Mouse (Mus musculus): ENCODE results near the gene Axin2. TPM values are rescaled to one million over a fixed set of nuclear protein-coding genes. Genes with fewer than 3 reads are reported as not detected.

Gene Axin2
- polyA plus RNA-seq, 1 experiment from 2014 or later, result 9.2 TPM

DNA sequence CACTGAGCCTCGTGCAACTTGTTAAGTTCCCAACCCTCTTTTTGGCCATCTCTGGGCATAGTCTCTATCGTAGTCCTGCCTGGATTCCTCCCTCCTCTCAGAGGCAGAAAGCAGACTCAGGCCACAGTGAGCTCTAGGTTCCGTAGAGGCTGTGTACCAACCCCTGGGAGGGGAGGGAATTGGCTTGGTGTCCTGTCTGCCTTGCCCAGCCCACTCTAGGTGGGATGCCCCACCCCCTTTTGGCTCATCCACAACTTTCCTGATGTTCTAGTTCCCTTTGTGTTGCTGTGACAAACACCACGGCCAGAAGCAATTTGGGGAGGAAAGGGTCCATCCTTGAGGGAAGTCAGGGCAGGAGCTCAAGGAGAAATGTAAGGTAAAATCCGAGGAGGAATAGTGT is 39.0 kb downstream of the Axin2 start:
- H3K36me3 ChIP-seq, result no peaks in the 10 kb centered on the region
- no peak overlapping the region for H3K9ac ChIP-seq
- WGBS, result 42% methylated on average over 5 of the region's 5 CpGs
- H3K9me3 ChIP-seq, result no peaks in the 10 kb centered on the region
- H3K4me3 ChIP-seq, result no peak overlapping the region
- no peak for ATAC-seq (ENCODE audit: low FRiP score, low read depth)
- H3K4me2 ChIP-seq, result no peak overlapping the region
- peak overlapping the region; percentile 57; the same call in 1 of the 2 replicates for H3K27ac ChIP-seq (replicated peaks)
- H3K27me3 ChIP-seq, result no peaks in the 10 kb centered on the region
- peaks cover 11% of the 10 kb centered on the region for H3K4me1 ChIP-seq (replicated peaks)

DNA sequence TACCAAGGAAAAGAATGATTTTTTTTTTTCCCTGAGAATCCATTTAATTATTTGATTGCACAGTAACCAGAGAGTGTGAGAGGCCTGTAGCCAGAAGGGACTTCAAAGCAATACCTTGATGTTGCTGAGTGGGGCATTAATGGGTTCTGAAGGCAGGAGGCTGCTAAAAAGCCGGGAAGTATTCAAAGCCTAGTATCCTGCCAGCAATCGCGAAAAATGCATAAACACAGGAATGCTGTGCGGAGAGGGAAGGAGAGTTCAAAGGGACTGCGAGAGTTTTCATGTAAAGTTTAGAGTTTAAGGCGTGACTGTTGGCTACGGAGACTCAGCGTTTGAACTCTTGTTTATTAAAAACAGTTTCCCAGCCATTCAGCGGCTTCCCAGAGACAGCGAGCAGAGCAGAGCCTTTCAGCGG is 41.5 kb downstream of the Axin2 start:
- Histone ChIP-seq H3K9ac (no peak overlapping the region), H3K4me3 (no peak overlapping the region), H3K27ac (replicated peaks) (no peak overlapping the region), H3K27me3 (no peaks in the 10 kb centered on the region), H3K4me1 (replicated peaks) (peaks cover 11% of the 10 kb centered on the region), H3K36me3 (no peaks in the 10 kb centered on the region), H3K9me3 (no peaks in the 10 kb centered on the region), H3K4me2 (peak overlapping the region; percentile 35)
- WGBS, result 5% methylated on average over 11 of the region's 11 CpGs
- no peak for ATAC-seq (ENCODE audit: low FRiP score, low read depth)

DNA sequence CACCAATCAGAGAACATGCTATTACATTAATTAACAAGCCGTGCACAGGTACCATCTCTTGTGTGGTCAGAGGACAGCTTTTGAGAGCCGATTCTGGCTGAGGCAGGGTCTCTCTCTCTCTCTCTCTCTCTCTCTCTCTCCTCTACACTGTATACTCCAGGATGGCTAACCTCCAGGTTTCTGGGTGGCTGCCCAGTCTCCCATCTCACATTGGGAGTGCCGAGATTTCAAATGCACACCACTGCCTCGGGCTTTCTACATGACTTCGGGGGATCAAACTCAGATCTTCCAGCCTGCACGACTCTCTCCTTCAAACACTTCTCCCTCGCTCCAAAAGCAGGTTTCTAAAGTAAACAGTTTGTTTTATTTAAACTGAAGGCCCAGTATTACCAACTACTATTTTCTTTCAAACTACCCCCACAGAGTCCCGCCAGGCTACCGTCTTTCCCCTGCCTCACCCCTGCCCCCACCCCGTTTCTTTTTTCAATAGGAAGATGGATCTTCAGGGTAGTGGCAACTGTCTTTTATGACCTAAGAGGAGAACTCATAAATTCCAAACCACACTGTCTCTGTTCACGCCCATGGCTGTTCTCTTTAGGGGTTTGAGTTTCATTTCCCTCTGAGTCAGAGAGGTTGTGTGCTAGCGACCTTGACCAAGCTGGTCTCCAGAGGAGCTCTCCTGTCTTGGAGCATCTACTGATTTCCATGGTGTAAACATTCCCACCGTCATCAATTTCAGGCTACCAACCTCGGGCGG is 43.5 kb downstream of the Axin2 start:
- H3K4me2 ChIP-seq, result no peak overlapping the region
- ATAC-seq (ENCODE audit: low FRiP score, low read depth), result no peak
- 70% methylated on average over 15 of the region's 15 CpGs for WGBS

DNA sequence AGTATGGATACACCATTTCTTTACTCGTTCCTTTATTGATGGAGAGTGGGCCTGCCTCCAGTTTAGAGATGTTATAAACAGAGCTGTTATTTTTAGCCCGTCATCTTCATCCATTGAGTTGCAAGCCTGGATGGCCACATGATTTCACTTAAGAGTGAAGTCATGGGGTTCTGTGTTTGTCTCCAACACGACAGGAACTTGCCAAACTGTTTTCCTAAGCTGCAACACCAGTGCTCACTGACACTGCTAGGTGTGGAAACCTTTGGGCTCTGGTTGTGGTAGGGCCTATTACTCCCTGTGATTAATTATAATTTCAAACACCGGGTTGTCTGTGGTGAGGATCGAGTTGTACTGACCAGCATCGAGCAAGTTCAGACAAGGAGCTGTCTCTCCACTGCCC is 45.6 kb downstream of the Axin2 start:
- ATAC-seq (ENCODE audit: low FRiP score, low read depth), result no peak
- Histone ChIP-seq H3K4me2 (no peak overlapping the region), H3K4me1 (replicated peaks) (peaks cover 8% of the 10 kb centered on the region), H3K27me3 (no peaks in the 10 kb centered on the region), H3K9me3 (no peaks in the 10 kb centered on the region), H3K4me3 (no peak overlapping the region), H3K9ac (no peak overlapping the region), H3K36me3 (no peaks in the 10 kb centered on the region), H3K27ac (replicated peaks) (no peak overlapping the region)
- WGBS, result 76% methylated on average over 6 of the region's 6 CpGs

More for the DNA sequence above, 43.5 kb downstream of the Axin2 start:
- Histone ChIP-seq H3K27ac (replicated peaks) (no peak overlapping the region), H3K36me3 (no peaks in the 10 kb centered on the region), H3K4me3 (no peak overlapping the region), H3K9me3 (no peaks in the 10 kb centered on the region), H3K27me3 (no peaks in the 10 kb centered on the region), H3K4me1 (replicated peaks) (peaks cover 8% of the 10 kb centered on the region), H3K9ac (no peak overlapping the region)

DNA sequence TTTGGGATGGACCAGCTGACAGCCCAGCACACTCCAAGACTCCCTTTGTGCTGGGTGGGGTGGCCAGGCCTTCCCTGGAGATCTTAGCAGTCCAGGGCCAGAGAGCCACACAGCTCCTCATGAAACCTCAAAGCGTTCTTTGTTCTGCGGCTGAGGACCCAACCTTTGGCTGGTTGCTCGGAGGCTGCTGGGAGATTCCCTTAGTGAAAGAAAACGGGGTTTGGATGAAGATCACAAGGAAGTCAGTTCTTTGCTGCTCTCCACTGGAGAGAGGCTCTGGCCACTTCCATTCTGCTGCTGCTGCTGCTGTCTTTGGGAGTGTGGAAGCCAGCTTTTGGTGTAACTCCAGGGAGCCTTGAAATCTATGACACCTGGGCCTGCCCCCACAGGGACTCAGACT is 53.3 kb downstream of the Axin2 start:
- H3K36me3 ChIP-seq, result no peaks in the 10 kb centered on the region
- peaks cover 10% of the 10 kb centered on the region for H3K4me1 ChIP-seq (replicated peaks)
- H3K4me2 ChIP-seq, result no peak overlapping the region
- H3K27me3 ChIP-seq, result no peaks in the 10 kb centered on the region
- H3K4me3 ChIP-seq, result no peak overlapping the region
- 50% methylated on average over 4 of the region's 4 CpGs for WGBS
- peak; percentile 59; the same call in 1 of the 2 replicates for ATAC-seq (ENCODE audit: low FRiP score, low read depth)
- H3K9ac ChIP-seq, result no peak overlapping the region
- H3K9me3 ChIP-seq, result no peaks in the 10 kb centered on the region
- H3K27ac ChIP-seq (replicated peaks), result peak overlapping the region; percentile 9; the same call in 1 of the 2 replicates

DNA sequence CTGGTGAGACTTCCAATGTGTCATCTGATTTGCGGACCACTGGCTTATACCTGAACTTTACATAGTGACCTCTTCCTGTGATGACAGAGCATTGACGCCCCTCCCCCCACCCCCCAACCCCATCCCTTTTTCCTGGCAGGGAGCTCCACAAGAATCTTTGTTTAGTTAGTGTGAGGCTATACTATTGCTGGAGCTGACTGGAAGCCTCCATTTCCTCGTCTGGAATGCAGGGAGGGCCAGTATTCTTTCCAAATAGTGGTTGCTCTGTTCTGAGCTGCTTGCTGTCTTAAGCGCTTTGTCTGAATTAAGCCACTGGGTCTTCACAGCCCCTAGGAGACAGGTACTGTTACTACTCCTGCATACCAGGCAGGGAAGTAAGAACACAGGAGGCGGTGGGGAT is 53.7 kb downstream of the Axin2 start:
- H3K36me3 ChIP-seq, result no peaks in the 10 kb centered on the region
- peak; percentile 63 for ATAC-seq (ENCODE audit: low FRiP score, low read depth)
- H3K9ac ChIP-seq, result no peak overlapping the region
- H3K27me3 ChIP-seq, result no peaks in the 10 kb centered on the region
- H3K4me3 ChIP-seq, result no peak overlapping the region
- H3K4me1 ChIP-seq (replicated peaks), result peaks cover 10% of the 10 kb centered on the region
- 55% methylated on average over 5 of the region's 5 CpGs for WGBS
- no peaks in the 10 kb centered on the region for H3K9me3 ChIP-seq
- H3K4me2 ChIP-seq, result no peak overlapping the region
- H3K27ac ChIP-seq (replicated peaks), result peak overlapping the region; percentile 50

DNA sequence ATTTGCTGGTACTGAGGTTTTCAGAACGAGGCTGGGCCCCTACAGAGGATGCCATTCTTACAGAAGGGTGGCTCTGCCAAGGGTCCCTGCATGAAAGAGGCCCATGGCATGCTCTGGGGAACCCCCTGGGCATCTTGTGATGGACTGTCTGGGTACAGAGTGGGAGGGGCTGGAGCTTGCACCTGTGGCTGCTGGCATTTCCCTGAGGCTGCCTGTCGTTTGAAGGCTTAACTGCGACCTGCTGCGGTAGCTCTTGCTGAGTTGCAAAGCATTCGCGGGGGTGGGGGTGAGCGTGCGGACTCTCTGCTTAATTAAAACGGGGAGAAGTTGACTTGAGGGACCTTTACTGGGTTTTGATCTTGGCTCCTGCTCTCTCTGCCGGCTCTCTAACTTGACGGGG is 55.4 kb downstream of the Axin2 start:
- Histone ChIP-seq H3K4me3 (no peak overlapping the region), H3K36me3 (no peaks in the 10 kb centered on the region), H3K4me2 (no peak overlapping the region), H3K27ac (replicated peaks) (no peak overlapping the region), H3K27me3 (no peaks in the 10 kb centered on the region), H3K9me3 (no peaks in the 10 kb centered on the region), H3K9ac (no peak overlapping the region), H3K4me1 (replicated peaks) (peaks cover 10% of the 10 kb centered on the region)
- 22% methylated on average over 11 of the region's 11 CpGs for WGBS
- ATAC-seq (ENCODE audit: low FRiP score, low read depth), result no peak

DNA sequence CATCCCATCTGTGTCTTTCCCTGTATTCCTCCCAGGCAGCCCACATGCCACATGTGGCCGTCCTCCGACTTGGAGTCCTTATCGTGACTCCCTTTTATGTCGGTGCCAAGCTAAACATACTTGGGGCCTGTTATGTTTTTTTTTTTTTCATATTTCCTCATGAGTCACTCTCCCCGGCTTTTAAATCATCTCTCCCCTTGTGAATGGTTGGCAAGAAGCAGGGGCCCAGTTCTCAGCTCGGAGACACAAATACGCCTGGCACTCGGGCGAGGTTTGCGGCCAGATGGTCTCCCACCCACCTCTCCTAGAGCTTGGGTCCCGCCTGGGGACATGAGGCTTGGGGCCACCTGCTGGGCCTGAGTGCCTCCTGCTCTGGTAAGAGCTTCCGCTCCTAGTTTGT is 60.4 kb downstream of the Axin2 start:
- H3K4me2 ChIP-seq, result no peak overlapping the region
- no peaks in the 10 kb centered on the region for H3K36me3 ChIP-seq
- peaks cover 11% of the 10 kb centered on the region for H3K4me1 ChIP-seq (replicated peaks)
- H3K9ac ChIP-seq, result no peak overlapping the region
- ATAC-seq (ENCODE audit: low FRiP score, low read depth), result no peak
- WGBS, result 78% methylated on average over 12 of the region's 12 CpGs
- H3K27me3 ChIP-seq, result no peaks in the 10 kb centered on the region
- H3K4me3 ChIP-seq, result no peak overlapping the region
- H3K27ac ChIP-seq (replicated peaks), result no peak overlapping the region
- H3K9me3 ChIP-seq, result no peaks in the 10 kb centered on the region

DNA sequence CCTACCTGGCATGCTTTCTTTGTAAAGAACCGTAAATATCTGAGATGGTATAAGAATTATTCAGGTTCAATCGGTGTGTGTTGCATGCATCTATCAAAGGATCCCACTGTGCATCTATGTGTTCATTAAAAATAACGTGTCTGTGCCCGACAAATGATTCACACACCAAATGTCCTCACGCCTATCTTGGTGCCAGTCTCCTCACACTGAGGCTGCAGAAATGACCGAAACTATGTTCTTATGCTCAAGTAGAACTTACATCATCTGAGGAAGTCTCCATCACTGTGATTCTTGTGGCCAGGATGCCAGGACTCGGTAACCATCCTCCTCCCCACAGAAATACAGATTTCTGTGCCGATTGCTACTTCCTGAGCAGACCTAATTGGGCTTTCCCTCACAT is 60.9 kb downstream of the Axin2 start:
- WGBS, result 90% methylated on average over 8 of the region's 8 CpGs

DNA sequence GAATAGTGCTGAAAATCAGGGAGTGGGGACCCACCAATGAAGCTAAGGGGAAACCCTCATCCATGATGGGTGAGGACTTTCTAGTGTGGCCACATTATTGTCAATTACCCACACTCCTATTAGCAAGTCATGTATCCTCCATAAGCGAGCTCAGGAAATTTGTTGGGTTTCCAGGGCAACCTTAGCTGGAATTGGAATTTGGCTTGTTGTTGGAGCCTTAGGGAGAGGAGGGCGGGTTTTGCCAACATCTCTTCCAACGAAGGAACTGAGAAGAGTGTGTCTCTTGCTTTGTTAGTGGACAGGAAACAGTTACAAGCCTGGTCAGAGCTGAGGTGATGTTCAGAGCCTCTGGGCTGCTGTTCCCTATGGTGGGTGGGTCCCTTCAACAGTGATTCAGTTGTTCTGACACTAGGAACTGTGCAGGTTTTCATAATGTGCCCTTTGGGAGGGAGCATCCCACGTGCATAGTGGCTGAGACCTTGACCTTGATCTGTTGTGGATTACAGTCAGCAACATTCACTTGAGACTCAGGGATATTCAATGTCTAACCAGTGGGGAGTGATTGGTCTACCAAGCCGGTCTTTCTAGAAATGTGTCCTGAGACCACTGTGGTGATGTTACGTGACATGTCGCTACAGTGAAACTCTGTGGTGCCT is 63.4 kb downstream of the Axin2 start:
- Histone ChIP-seq H3K36me3 (no peaks in the 10 kb centered on the region), H3K27me3 (no peaks in the 10 kb centered on the region), H3K27ac (replicated peaks) (no peak overlapping the region), H3K9me3 (no peaks in the 10 kb centered on the region), H3K9ac (no peak overlapping the region), H3K4me3 (no peak overlapping the region), H3K4me1 (replicated peaks) (peaks cover 10% of the 10 kb centered on the region), H3K4me2 (no peak overlapping the region)
- 62% methylated on average over 7 of the region's 7 CpGs for WGBS
- no peak for ATAC-seq (ENCODE audit: low FRiP score, low read depth)

More for the DNA sequence above, 60.9 kb downstream of the Axin2 start:
- H3K9ac ChIP-seq, result no peak overlapping the region
- H3K4me2 ChIP-seq, result no peak overlapping the region
- no peak overlapping the region for H3K27ac ChIP-seq (replicated peaks)
- ATAC-seq (ENCODE audit: low FRiP score, low read depth), result no peak
- peaks cover 10% of the 10 kb centered on the region for H3K4me1 ChIP-seq (replicated peaks)
- H3K27me3 ChIP-seq, result no peaks in the 10 kb centered on the region
- H3K9me3 ChIP-seq, result no peaks in the 10 kb centered on the region
- H3K4me3 ChIP-seq, result no peak overlapping the region
- H3K36me3 ChIP-seq, result no peaks in the 10 kb centered on the region

DNA sequence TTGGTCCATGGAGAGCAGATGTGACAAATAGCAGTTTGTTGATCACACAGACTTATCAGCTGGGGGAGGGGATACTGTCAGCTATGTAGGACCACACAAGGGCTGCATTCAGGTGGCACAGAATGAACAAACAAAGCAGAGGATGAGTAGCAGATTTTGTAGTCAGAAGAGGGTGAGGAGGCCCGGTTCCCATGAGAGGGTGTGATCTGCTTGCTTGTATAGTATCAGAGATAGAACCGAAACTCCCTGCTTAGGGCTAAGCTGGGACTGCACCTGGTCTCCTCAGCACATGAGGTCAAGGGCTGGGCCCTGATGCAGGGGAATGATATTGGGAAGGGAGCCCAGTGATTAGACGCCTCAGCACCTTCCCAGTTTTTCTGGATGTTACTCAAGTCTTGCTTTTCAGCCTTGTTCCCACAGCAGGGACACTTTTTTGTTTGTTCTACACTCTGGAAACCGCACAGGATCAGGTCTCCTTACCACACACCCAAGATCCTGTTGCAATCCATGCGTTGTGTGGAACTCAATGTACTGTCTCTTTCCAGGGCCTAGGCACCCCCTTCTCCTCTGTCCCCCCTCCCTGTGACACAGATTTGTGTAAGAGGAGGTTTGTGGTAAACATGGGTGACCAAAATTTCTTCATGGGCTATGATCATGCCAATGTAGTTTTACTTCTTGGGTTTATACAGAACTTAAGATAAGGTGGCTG is 64.7 kb downstream of the Axin2 start:
- peaks cover 10% of the 10 kb centered on the region for H3K4me1 ChIP-seq (replicated peaks)
- H3K9ac ChIP-seq, result no peak overlapping the region
- H3K27me3 ChIP-seq, result no peaks in the 10 kb centered on the region
- no peaks in the 10 kb centered on the region for H3K36me3 ChIP-seq
- H3K4me2 ChIP-seq, result no peak overlapping the region
- WGBS, result 77% methylated on average over 5 of the region's 5 CpGs
- ATAC-seq (ENCODE audit: low FRiP score, low read depth), result no peak
- no peaks in the 10 kb centered on the region for H3K9me3 ChIP-seq
- no peak overlapping the region for H3K27ac ChIP-seq (replicated peaks)
- H3K4me3 ChIP-seq, result no peak overlapping the region

DNA sequence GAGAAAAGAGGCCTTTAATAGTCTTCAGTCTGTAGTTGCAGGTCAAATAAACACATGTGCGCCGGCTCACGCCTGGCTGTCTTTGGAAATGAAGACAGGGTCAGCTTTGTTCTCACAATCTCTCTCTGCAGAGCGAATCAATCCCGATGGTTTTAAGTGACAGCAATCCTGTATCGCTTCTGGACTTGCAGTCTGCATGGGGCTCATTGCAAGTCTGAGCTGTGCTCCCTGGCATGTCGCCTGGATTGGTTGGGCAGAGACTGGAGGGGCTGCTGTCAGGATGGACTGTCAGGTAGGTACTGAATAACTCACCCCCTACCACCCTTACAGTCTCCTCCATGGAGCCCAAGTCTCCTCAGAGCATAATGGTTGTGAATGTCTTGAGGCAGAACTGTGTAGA is 65.7 kb downstream of the Axin2 start:
- no peaks in the 10 kb centered on the region for H3K9me3 ChIP-seq
- no peak for ATAC-seq (ENCODE audit: low FRiP score, low read depth)
- H3K4me3 ChIP-seq, result no peak overlapping the region
- H3K4me2 ChIP-seq, result no peak overlapping the region
- WGBS, result 75% methylated on average over 7 of the region's 7 CpGs
- H3K27me3 ChIP-seq, result no peaks in the 10 kb centered on the region
- no peaks in the 10 kb centered on the region for H3K36me3 ChIP-seq
- no peak overlapping the region for H3K27ac ChIP-seq (replicated peaks)
- H3K4me1 ChIP-seq (replicated peaks), result peaks cover 10% of the 10 kb centered on the region
- no peak overlapping the region for H3K9ac ChIP-seq
